Comparison of ENCODE assay signal across 8 mouse cellular contexts in the genomic region with DNA sequence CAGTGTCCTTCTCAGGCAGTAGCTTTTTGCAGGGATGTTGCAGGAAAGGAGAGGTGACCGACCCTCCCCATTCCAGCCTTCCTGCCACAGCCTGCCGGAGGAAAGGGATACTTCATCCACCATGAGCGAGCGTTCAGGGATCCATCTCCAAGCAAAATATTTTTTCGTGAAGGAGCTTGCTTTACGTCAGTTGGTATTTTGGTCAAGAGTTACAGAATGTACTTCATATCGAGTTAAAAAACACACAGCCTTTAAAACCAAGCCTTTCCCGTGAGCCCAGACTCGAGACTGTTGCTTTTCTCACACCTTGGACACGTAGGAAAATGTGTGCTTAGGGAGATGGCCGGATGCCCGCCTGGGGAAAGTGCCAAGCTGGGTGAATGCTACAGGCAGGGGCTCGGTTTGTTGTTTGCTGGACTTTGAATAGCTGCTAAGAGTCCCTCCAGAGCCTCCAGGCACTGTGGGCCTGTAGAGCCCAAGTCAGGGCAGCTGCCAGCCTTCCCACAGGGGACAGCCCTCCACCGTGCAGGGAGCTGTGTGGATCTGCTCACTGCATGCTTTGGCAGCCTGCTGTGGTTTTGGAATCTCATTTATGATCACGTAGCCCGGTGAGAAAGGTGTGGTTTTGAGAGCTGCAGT. TPM values are rescaled to one million over a fixed set of nuclear protein-coding genes. Genes with fewer than 3 reads are reported as not detected.
DNase-seq lines count a peak whose midpoint lies in the region; ATAC-seq lines count a peak whose summit lies in the region.

No protein-coding gene starts in this region.

- WGBS in kidney, embryonic 14.5 days: 64% methylated on average over 16 of the region's 16 CpGs
- 33% methylated on average over 16 of the region's 16 CpGs for WGBS in embryonic facial prominence, embryonic 14.5 days
- WGBS in heart, embryonic 11.5 days (ENCODE audit: insufficient replicate concordance): 49% methylated on average over 16 of the region's 16 CpGs

- no peak overlapping the region for H3K4me3 ChIP-seq in kidney, embryonic 14.5 days (ENCODE audit: low read length)
- H3K4me3 ChIP-seq in embryonic facial prominence, embryonic 14.5 days (ENCODE audit: low read depth, low read length): no peak overlapping the region
- no peak overlapping the region for H3K4me3 ChIP-seq in heart, embryonic 11.5 days (ENCODE audit: low read depth, low read length)

- no peak overlapping the region for H3K4me2 ChIP-seq in kidney, embryonic 14.5 days (replicated peaks; ENCODE audit: low read depth, low read length)
- peak overlapping the region; percentile 10; the same call in 1 of the 2 replicates for H3K4me2 ChIP-seq in embryonic facial prominence, embryonic 14.5 days (ENCODE audit: low read depth, low read length)
- no peak overlapping the region for H3K4me2 ChIP-seq in heart, embryonic 11.5 days

- peak; percentile 97 for DNase-seq in kidney, adult 11 months
- peak; percentile 76 for DNase-seq in embryonic facial prominence, embryonic 14.5 days (ENCODE audit: low spot score)
- DNase-seq in kidney, postnatal 25 days: peak; percentile 96 to 97
- DNase-seq in lung, adult 18-20 months: peak; percentile 94 to 97
- peak; percentile 85 to 86 for DNase-seq in right cerebral cortex, postnatal 36 days (ENCODE audit: low spot score in 2 of 2)

- no peaks in the 10 kb centered on the region for H3K27me3 ChIP-seq in kidney, embryonic 14.5 days (ENCODE audit: control insufficient read depth, insufficient read depth, low read length)
- no peaks in the 10 kb centered on the region for H3K27me3 ChIP-seq in embryonic facial prominence, embryonic 14.5 days (replicated peaks; ENCODE audit: control insufficient read depth, insufficient read depth, low read length)
- H3K27me3 ChIP-seq in heart, embryonic 11.5 days (ENCODE audit: control insufficient read depth, insufficient read depth, low read length): no peaks in the 10 kb centered on the region

- H3K27ac ChIP-seq in kidney, embryonic 14.5 days (ENCODE audit: low read depth, low read length): no peak overlapping the region; the same call in 1 of the 2 replicates
- H3K27ac ChIP-seq in embryonic facial prominence, embryonic 14.5 days (replicated peaks; ENCODE audit: low read depth, low read length): peak overlapping the region; percentile 75
- peak overlapping the region; percentile 41 for H3K27ac ChIP-seq in heart, embryonic 11.5 days (ENCODE audit: low read depth, low read length)

- H3K4me1 ChIP-seq in kidney, embryonic 14.5 days (ENCODE audit: control insufficient read depth, insufficient read depth, low read length): peaks cover 9% of the 10 kb centered on the region; the same call in 1 of the 2 replicates
- peaks cover 22% of the 10 kb centered on the region for H3K4me1 ChIP-seq in embryonic facial prominence, embryonic 14.5 days (ENCODE audit: control insufficient read depth, insufficient read depth, low read length)
- peaks cover 30% of the 10 kb centered on the region for H3K4me1 ChIP-seq in heart, embryonic 11.5 days (ENCODE audit: control insufficient read depth, insufficient read depth, low read length)

- no peak overlapping the region for H3K9ac ChIP-seq in kidney, embryonic 14.5 days (ENCODE audit: low read depth, low read length)
- no peak overlapping the region for H3K9ac ChIP-seq in embryonic facial prominence, embryonic 14.5 days (ENCODE audit: low read depth, low read length)
- peak overlapping the region; percentile 59 for H3K9ac ChIP-seq in heart, embryonic 11.5 days (ENCODE audit: low read depth, low read length)

- ATAC-seq in kidney, embryonic 14.5 days (ENCODE audit: low FRiP score, low TSS enrichment): no peak
- ATAC-seq in embryonic facial prominence, embryonic 14.5 days (ENCODE audit: low read depth): peak; percentile 82
- no peak for ATAC-seq in heart, embryonic 11.5 days (replicated peaks; ENCODE audit: insufficient number of reproducible peaks, low FRiP score, low TSS enrichment)
- no peak for ATAC-seq in erythroid progenitor cell, adult 5-6 weeks (replicated peaks; ENCODE audit: low FRiP score, poor library complexity, severe bottlenecking)

- H3K36me3 ChIP-seq in kidney, embryonic 14.5 days (ENCODE audit: control insufficient read depth, insufficient read depth, low read length): no peaks in the 10 kb centered on the region
- H3K36me3 ChIP-seq in embryonic facial prominence, embryonic 14.5 days (ENCODE audit: control insufficient read depth, insufficient read depth, low read length): no peaks in the 10 kb centered on the region
- no peaks in the 10 kb centered on the region for H3K36me3 ChIP-seq in heart, embryonic 11.5 days (ENCODE audit: control insufficient read depth, insufficient read depth, low read length)

- no peaks in the 10 kb centered on the region for H3K9me3 ChIP-seq in kidney, embryonic 14.5 days (ENCODE audit: control insufficient read depth, low read length)
- H3K9me3 ChIP-seq in embryonic facial prominence, embryonic 14.5 days (ENCODE audit: control insufficient read depth, low read length): no peaks in the 10 kb centered on the region
- H3K9me3 ChIP-seq in heart, embryonic 11.5 days (replicated peaks; ENCODE audit: control insufficient read depth, low read length): no peaks in the 10 kb centered on the region

RNA-seq across cellular contexts. Expression of a gene that starts 20.6 kb away (rescaled TPM):
- polyA plus RNA-seq in kidney, embryonic 14.5 days (2014; fragmentation: Nextera tagmentation; extraction: Ambion mirVana): 1.4 and 2.9 TPM in 2 replicates
- 1.8 and 2.2 TPM in 2 replicates for polyA plus RNA-seq in embryonic facial prominence, embryonic 14.5 days (2014; fragmentation: Nextera tagmentation; extraction: Ambion mirVana)
- 1.00 and 1.2 TPM in 2 replicates for polyA plus RNA-seq in heart, embryonic 11.5 days (2014; fragmentation: Nextera tagmentation; extraction: Ambion mirVana)
- total RNA-seq in erythroid progenitor cell, adult 5-6 weeks (2015; ENCODE audit: low replicate concordance): 1.1 TPM in 1 of 2 replicates, not detected in the other
- 1.8 TPM in 1 of 2 replicates, not detected in the other for total RNA-seq in erythroid progenitor cell, adult 5-6 weeks (2017; ENCODE audit: low replicate concordance)

RNA-seq across cellular contexts. Expression of a gene that starts 44.4 kb away (rescaled TPM):
- polyA plus RNA-seq in kidney, embryonic 14.5 days (2014; fragmentation: Nextera tagmentation; extraction: Ambion mirVana): 5.3 and 9.3 TPM in 2 replicates
- 7.0 and 8.4 TPM in 2 replicates for polyA plus RNA-seq in embryonic facial prominence, embryonic 14.5 days (2014; fragmentation: Nextera tagmentation; extraction: Ambion mirVana)
- polyA plus RNA-seq in heart, embryonic 11.5 days (2014; fragmentation: Nextera tagmentation; extraction: Ambion mirVana): 6.0 and 6.2 TPM in 2 replicates
- total RNA-seq in erythroid progenitor cell, adult 5-6 weeks (2015; ENCODE audit: low replicate concordance): not detected in 2 replicates
- total RNA-seq in erythroid progenitor cell, adult 5-6 weeks (2017; ENCODE audit: low replicate concordance): 0.08 and 0.39 TPM in 2 replicates
